8 mouse cellular contexts compared by ENCODE assay signal in genomic region chr3:107850418-107851031, GRCm38 (mm10). TPM values are rescaled to one million over a fixed set of nuclear protein-coding genes. Genes with fewer than 3 reads are reported as not detected.
DNase-seq lines count a peak whose midpoint lies in the region; ATAC-seq lines count a peak whose summit lies in the region.

No protein-coding gene starts in this region.

- no peak overlapping the region for H3K27ac ChIP-seq in forebrain, embryonic 11.5 days (ENCODE audit: low read depth, low read length)
- H3K27ac ChIP-seq in midbrain, embryonic 16.5 days (ENCODE audit: low read length), result no peak overlapping the region

- H3K36me3 ChIP-seq in forebrain, embryonic 11.5 days (ENCODE audit: control insufficient read depth, insufficient read depth, low read length), result no peaks in the 10 kb centered on the region
- no peaks in the 10 kb centered on the region for H3K36me3 ChIP-seq in midbrain, embryonic 16.5 days (ENCODE audit: control insufficient read depth, insufficient read depth, low read length)

- peak; percentile 70 to 72 for DNase-seq in urinary bladder, postnatal 4 days (ENCODE audit: low spot score in 2 of 2)
- DNase-seq in urinary bladder, postnatal 10 days (ENCODE audit: low spot score), result no peak
- peak; percentile 63 for DNase-seq in forebrain, embryonic 11.5 days (ENCODE audit: low spot score)
- DNase-seq in heart, postnatal 14 days, result peak; percentile 64 to 80
- peak; percentile 83 to 84 for DNase-seq in kidney, postnatal 36 days
- DNase-seq in left cerebral cortex, postnatal 14 days (ENCODE audit: low spot score in 2 of 2), result no peak
- no peak for DNase-seq in urinary bladder, adult 2 months (ENCODE audit: low spot score)

- H3K9me3 ChIP-seq in forebrain, embryonic 11.5 days (ENCODE audit: control insufficient read depth, low read length), result no peaks in the 10 kb centered on the region
- no peaks in the 10 kb centered on the region for H3K9me3 ChIP-seq in midbrain, embryonic 16.5 days (replicated peaks; ENCODE audit: control insufficient read depth, low read length, poor library complexity, severe bottlenecking)

- no peak overlapping the region for H3K4me3 ChIP-seq in forebrain, embryonic 11.5 days (ENCODE audit: low read depth, low read length)
- no peak overlapping the region for H3K4me3 ChIP-seq in midbrain, embryonic 16.5 days (ENCODE audit: low read depth, low read length)

- H3K4me2 ChIP-seq in forebrain, embryonic 11.5 days (ENCODE audit: low read depth, low read length, severe bottlenecking), result peak overlapping the region; percentile 21; the same call in 1 of the 2 replicates
- H3K4me2 ChIP-seq in midbrain, embryonic 16.5 days (ENCODE audit: low read length), result 0 out of 2 replicates have a peak overlapping the region, but pooled peaks have one; percentile 8

- WGBS in forebrain, embryonic 11.5 days, result 26% methylated on average over 12 of the region's 12 CpGs
- WGBS in midbrain, embryonic 16.5 days, result 15% methylated on average over 12 of the region's 12 CpGs

- intact Hi-C loops in heart, postnatal 14 days (cut with DNase I), result no loop called here
- intact Hi-C loops in left cerebral cortex, postnatal 14 days (cut with DNase I), result no loop called here

- ATAC-seq in forebrain, embryonic 11.5 days (replicated peaks; ENCODE audit: low FRiP score), result peak; percentile 36; the same call in 1 of the 2 replicates
- no peak; the same call in 1 of the 2 replicates for ATAC-seq in midbrain, embryonic 16.5 days

- peak overlapping the region; percentile 35 for H3K9ac ChIP-seq in forebrain, embryonic 11.5 days (ENCODE audit: low read length)
- H3K9ac ChIP-seq in midbrain, embryonic 16.5 days (ENCODE audit: low read depth, low read length), result 0 out of 2 replicates have a peak overlapping the region, but pooled peaks have one; percentile 20

- peaks cover 9% of the 10 kb centered on the region for H3K4me1 ChIP-seq in forebrain, embryonic 11.5 days (replicated peaks; ENCODE audit: control insufficient read depth, insufficient read depth, low read length)
- H3K4me1 ChIP-seq in midbrain, embryonic 16.5 days (ENCODE audit: control insufficient read depth, insufficient read depth, low read length), result peaks cover 21% of the 10 kb centered on the region

- H3K27me3 ChIP-seq in forebrain, embryonic 11.5 days (ENCODE audit: control insufficient read depth, insufficient read depth, low read length), result no peaks in the 10 kb centered on the region
- no peaks in the 10 kb centered on the region for H3K27me3 ChIP-seq in midbrain, embryonic 16.5 days (ENCODE audit: control insufficient read depth, insufficient read depth, low read depth, low read length)

RNA-seq across cellular contexts. Expression of gene Eps8l3, which starts 26.5 kb away (rescaled TPM):
- not detected in 2 replicates for polyA plus RNA-seq in forebrain, embryonic 11.5 days (2014; fragmentation: Nextera tagmentation; extraction: Ambion mirVana)
- not detected for total RNA-seq in heart, postnatal 14 days (2021)
- not detected in 2 replicates for polyA plus RNA-seq in midbrain, embryonic 16.5 days (2015; fragmentation: Nextera tagmentation; extraction: Ambion mirVana)
- not detected for total RNA-seq in left cerebral cortex, postnatal 14 days (2021)
- polyA plus RNA-seq in urinary bladder, adult 2 months (2012; rRNA removed), result not detected in 2 replicates

RNA-seq across cellular contexts. Expression of gene Gstm5, which starts 45.1 kb away (rescaled TPM):
- 222 and 238 TPM in 2 replicates for polyA plus RNA-seq in forebrain, embryonic 11.5 days (2014; fragmentation: Nextera tagmentation; extraction: Ambion mirVana)
- 10 to 100 TPM; 44.6 to 47.6 TPM for total RNA-seq in heart, postnatal 14 days (2021)
- 225 and 239 TPM in 2 replicates for polyA plus RNA-seq in midbrain, embryonic 16.5 days (2015; fragmentation: Nextera tagmentation; extraction: Ambion mirVana)
- total RNA-seq in left cerebral cortex, postnatal 14 days (2021), result 100 to 1,000 TPM; 182 to 200 TPM
- polyA plus RNA-seq in urinary bladder, adult 2 months (2012; rRNA removed), result 59.8 and 62.7 TPM in 2 replicates

Comparison
In these comparisons a context has a peak if more than half of its experiments do, and no peak if none do; other contexts are left out.
1. DNase-seq: peak in urinary bladder, postnatal 4 days (2 of 2), forebrain, embryonic 11.5 days (single experiment), heart, postnatal 14 days (2 of 2) and kidney, postnatal 36 days (2 of 2); none in urinary bladder, postnatal 10 days (single experiment), left cerebral cortex, postnatal 14 days (0 of 2) and urinary bladder, adult 2 months (single experiment).